Mouse (Mus musculus): Measurements from ENCODE around the gene Tcam1. TPM values are rescaled to one million over a fixed set of nuclear protein-coding genes. Genes with fewer than 3 reads are reported as not detected.

Tcam1 gene
- polyA plus RNA-seq, 1 experiment: not detected

DNA sequence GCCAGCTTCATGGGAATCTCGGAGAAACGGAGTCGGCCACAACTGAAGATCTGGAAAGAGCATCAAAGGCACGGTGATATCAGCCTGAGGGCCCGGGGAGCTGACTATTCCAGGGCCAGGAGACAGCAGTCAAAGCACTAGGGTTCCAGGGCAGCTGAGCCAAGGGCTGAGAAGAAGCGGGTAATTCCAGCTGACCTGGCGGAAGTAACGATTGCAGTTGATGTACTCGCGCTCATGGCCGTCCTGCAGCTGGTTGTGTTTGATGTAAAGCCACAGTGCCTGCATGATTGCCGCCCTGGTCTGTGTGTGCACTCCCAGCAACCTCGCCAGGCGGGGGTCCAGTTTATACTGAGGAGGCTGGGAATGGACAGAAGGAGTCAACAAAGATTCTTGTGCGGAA, 11.5 kb upstream of the Tcam1 start:
- Histone ChIP-seq H3K9me3 (no peaks in the 10 kb centered on the region), H3K4me3 (replicated peaks) (peak overlapping the region; percentile 38), H3K36me3 (replicated peaks; ENCODE audit: low read length) (peaks cover 89% of the 10 kb centered on the region), H3K27me3 (replicated peaks) (no peaks in the 10 kb centered on the region), H3K4me1 (peaks cover 28% of the 10 kb centered on the region)
- TF ChIP-seq FLI1 (IDR thresholded peaks at IDR 0.05; ENCODE audit: low read length) (no peak), GATA1 (IDR thresholded peaks at IDR 0.05; ENCODE audit: borderline replicate concordance, low read length) (no peak)

DNA sequence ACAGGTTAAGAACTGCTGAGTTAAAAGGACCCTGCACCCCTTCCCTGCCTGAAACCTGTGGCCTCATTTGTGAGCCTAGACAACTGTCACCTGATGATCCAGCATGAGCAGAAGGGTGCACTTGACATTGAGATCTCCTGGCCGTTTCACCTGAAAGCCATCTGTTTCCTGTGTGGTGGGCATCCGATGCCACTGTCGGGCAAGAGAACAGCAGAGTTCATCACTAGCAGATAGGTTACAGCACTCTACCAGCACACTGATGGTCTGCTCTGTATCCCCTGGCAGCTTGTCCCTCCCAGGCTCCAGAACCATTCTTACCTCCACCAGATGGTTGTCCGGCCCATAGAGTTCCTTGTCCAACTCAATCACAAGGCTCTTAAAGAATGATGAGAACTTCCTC, 10.9 kb upstream of the Tcam1 start:
- TF ChIP-seq FLI1 (IDR thresholded peaks at IDR 0.05; ENCODE audit: low read length): no peak
- TF ChIP-seq GATA1 (IDR thresholded peaks at IDR 0.05; ENCODE audit: borderline replicate concordance, low read length): no peak

DNA sequence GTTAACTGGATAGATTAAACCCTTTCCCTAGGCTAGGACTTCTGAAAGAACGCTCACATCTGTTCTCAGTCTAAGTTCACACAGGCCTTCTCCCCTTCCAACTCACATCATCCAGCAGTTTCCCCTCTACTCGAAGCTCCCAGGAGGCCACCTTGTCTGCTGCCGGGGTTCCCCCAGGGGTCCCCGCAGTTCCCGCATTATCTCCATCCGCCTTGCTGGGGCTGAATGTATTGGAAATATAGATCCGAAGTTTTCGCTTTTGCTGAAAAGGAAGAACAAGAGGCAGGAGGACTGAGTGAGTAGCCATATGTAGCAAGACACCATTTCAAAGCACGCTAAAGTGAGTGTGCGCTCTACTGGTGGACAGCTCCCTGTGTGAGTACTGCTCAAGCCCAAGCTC, 10.0 kb upstream of the Tcam1 start:
- TF ChIP-seq GATA1 (IDR thresholded peaks at IDR 0.05; ENCODE audit: borderline replicate concordance, low read length) (no peak), FLI1 (IDR thresholded peaks at IDR 0.05; ENCODE audit: low read length) (no peak)
- H3K36me3 ChIP-seq (replicated peaks; ENCODE audit: low read length): peaks cover 80% of the 10 kb centered on the region
- no peaks in the 10 kb centered on the region for H3K9me3 ChIP-seq
- peaks cover 43% of the 10 kb centered on the region for H3K4me1 ChIP-seq
- H3K27me3 ChIP-seq (replicated peaks): no peaks in the 10 kb centered on the region
- H3K4me3 ChIP-seq (replicated peaks): no peak overlapping the region

More for the DNA sequence above, 10.9 kb upstream of the Tcam1 start:
- H3K36me3 ChIP-seq (replicated peaks; ENCODE audit: low read length): peaks cover 89% of the 10 kb centered on the region
- no peaks in the 10 kb centered on the region for H3K27me3 ChIP-seq (replicated peaks)
- peaks cover 34% of the 10 kb centered on the region for H3K4me1 ChIP-seq
- H3K9me3 ChIP-seq: no peaks in the 10 kb centered on the region
- H3K4me3 ChIP-seq (replicated peaks): no peak overlapping the region

DNA sequence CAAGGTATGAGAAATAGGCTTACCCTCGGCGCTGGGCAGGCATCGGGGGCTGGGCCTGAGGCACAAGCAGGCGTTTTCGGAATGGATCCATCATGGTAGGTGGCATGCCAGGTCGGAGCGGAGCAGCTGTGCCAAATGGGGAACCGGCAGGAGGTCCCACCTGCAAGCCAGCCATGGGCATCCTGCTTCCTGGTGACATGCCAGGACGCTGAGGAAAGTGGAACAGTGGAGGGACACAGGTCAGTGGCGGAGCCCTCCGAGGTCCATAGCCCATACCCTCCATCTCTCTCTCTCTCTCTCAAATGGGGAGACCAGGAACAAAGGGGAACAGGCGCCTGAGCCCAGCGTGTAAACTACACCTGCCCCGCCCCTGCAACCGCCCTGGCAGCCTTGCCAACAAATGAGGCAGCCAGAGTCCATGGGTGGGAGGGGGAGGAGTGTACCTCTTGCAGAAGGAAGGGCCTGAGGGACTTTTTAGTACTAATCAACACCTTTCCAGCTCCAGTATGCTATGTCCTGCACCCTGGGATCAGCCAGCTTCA, 9.1 kb upstream of the Tcam1 start:
- Histone ChIP-seq H3K4me3 (replicated peaks) (no peak overlapping the region), H3K4me1 (peaks cover 47% of the 10 kb centered on the region), H3K9me3 (no peaks in the 10 kb centered on the region), H3K36me3 (replicated peaks; ENCODE audit: low read length) (peaks cover 71% of the 10 kb centered on the region), H3K27me3 (replicated peaks) (no peaks in the 10 kb centered on the region)
- TF ChIP-seq GATA1 (IDR thresholded peaks at IDR 0.05; ENCODE audit: borderline replicate concordance, low read length): no peak
- no peak for TF ChIP-seq FLI1 (IDR thresholded peaks at IDR 0.05; ENCODE audit: low read length)

DNA sequence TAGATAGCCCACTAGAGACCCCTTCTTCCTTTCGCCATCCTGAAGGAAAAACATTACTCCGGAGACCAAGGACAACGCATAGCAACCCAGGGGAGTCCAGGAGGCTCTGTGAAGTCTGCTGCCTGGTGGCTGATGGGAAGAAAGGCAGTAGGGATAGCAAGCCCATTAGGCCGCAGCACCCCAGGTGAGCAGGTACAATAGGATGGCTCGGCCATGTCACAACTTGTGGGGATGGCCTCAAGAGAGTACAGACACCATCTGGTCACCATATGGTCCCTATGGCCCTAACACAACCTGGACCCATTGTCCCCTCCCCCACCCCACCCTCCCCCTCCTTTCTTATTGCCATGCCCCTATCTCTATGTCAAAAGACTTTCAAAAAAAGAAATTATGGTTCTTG, 8.6 kb upstream of the Tcam1 start:
- TF ChIP-seq GATA1 (IDR thresholded peaks at IDR 0.05; ENCODE audit: borderline replicate concordance, low read length): no peak
- no peak for TF ChIP-seq FLI1 (IDR thresholded peaks at IDR 0.05; ENCODE audit: low read length)
- Histone ChIP-seq H3K4me1 (peaks cover 47% of the 10 kb centered on the region), H3K36me3 (replicated peaks; ENCODE audit: low read length) (peaks cover 66% of the 10 kb centered on the region), H3K27me3 (replicated peaks) (no peaks in the 10 kb centered on the region), H3K4me3 (replicated peaks) (no peak overlapping the region), H3K9me3 (no peaks in the 10 kb centered on the region)

DNA sequence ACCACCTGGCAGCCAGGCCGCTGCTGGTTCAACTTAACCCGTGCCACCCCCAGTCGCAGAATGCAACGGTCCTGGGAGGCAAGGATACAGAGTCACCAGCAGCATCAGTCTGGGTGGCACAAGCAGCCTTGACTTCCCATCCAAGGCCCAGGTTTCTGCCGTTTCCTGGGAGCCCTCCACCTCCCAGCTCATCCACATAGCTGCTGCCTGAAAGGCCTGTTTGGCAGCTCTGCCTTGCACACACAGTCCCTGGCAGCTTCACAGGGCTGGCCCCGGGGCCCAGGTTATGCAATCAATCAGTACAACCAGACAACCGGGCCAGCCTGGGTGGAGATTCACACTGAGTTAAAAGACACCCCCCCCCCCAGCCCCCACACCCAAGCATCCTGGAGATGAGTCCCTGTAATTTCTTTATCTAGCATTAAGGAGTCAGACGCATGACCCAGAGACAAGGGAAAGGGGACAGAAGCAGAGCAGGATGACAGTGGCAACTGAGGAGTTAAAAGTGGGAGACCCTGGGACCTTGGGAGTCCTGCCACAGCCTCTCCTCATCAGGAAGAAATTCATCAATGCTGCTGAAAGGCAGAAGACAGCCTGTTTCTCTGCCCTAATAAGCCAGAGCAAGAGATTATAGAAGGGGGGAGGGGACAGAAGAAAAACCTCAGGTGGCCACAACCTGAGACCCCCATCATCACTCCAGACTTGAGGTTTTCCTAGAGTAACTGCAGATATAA, 8.0 kb upstream of the Tcam1 start:
- no peaks in the 10 kb centered on the region for H3K27me3 ChIP-seq (replicated peaks)
- H3K4me3 ChIP-seq (replicated peaks): no peak overlapping the region
- H3K36me3 ChIP-seq (replicated peaks; ENCODE audit: low read length): peaks cover 60% of the 10 kb centered on the region
- peaks cover 52% of the 10 kb centered on the region for H3K4me1 ChIP-seq
- H3K9me3 ChIP-seq: no peaks in the 10 kb centered on the region
- TF ChIP-seq GATA1 (IDR thresholded peaks at IDR 0.05; ENCODE audit: borderline replicate concordance, low read length): no peak
- TF ChIP-seq FLI1 (IDR thresholded peaks at IDR 0.05; ENCODE audit: low read length): no peak

DNA sequence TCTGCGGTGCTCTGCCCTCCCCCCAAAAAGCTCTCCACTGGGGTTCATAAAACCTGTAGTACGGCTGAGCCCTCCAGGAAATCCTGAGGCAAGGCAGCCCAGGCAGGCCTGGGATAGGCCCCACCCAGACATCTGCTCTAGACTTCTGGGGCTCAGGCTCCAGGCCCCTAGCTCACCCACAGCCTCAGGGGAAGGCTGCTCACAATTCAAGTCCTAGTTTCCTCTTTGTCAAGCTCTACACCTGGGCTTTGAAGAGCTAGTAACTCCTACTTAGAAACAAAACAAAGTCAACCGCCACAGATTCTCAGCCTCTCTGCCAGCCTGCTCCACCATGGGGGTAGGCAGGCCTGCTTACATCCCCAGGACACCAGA, 7.4 kb upstream of the Tcam1 start:
- Histone ChIP-seq H3K4me1 (peaks cover 57% of the 10 kb centered on the region), H3K4me3 (replicated peaks) (peak overlapping the region; percentile 56), H3K9me3 (no peaks in the 10 kb centered on the region), H3K27me3 (replicated peaks) (no peaks in the 10 kb centered on the region), H3K36me3 (replicated peaks; ENCODE audit: low read length) (peaks cover 54% of the 10 kb centered on the region)
- TF ChIP-seq GATA1 (IDR thresholded peaks at IDR 0.05; ENCODE audit: borderline replicate concordance, low read length) (no peak), FLI1 (IDR thresholded peaks at IDR 0.05; ENCODE audit: low read length) (no peak)

DNA sequence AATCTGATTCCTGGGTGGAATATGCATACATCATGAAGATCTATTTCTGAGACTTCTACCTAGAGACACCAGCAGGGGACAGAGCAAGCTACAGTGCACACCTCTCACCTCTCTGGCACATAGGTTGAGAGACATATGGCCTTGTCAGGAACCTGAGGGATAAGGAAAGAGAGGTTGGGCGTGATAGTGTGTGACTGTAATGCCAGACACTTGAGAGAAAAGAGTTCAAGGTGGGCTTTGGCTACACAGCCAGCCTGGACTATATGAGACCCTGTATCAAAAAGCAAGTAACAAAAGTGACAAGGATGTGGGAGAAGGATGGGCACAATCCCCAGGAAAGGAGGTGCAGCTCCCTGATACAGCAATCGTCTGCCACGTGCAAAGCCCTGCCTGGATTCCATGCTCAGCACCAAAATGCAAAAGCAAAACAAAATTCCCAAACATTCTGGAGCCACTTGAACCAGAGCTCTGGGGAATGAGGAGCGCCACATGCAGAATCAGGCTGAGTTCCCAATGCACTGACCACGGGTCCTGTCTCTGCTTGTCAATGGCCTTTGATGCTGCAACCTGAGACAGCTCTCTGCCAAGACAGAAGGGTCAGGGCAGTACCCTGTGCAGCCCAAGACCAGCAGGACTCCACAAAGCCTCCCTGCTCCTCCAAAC, 5.2 kb upstream of the Tcam1 start:
- no peaks in the 10 kb centered on the region for H3K27me3 ChIP-seq (replicated peaks)
- TF ChIP-seq FLI1 (IDR thresholded peaks at IDR 0.05; ENCODE audit: low read length): no peak
- no peak for TF ChIP-seq GATA1 (IDR thresholded peaks at IDR 0.05; ENCODE audit: borderline replicate concordance, low read length)
- peaks cover 72% of the 10 kb centered on the region for H3K4me1 ChIP-seq
- no peaks in the 10 kb centered on the region for H3K9me3 ChIP-seq
- H3K4me3 ChIP-seq (replicated peaks): peak overlapping the region; percentile 96
- H3K36me3 ChIP-seq (replicated peaks; ENCODE audit: low read length): peaks cover 32% of the 10 kb centered on the region

GRCm38 (mm10) chr11:106271794-106272643, 4.5 kb upstream of the Tcam1 start:
- peak overlapping the region; percentile 96 for H3K4me3 ChIP-seq (replicated peaks)
- H3K27me3 ChIP-seq (replicated peaks): no peaks in the 10 kb centered on the region
- peaks cover 79% of the 10 kb centered on the region for H3K4me1 ChIP-seq
- TF ChIP-seq FLI1 (IDR thresholded peaks at IDR 0.05; ENCODE audit: low read length) (no peak), GATA1 (IDR thresholded peaks at IDR 0.05; ENCODE audit: borderline replicate concordance, low read length) (no peak)
- no peaks in the 10 kb centered on the region for H3K9me3 ChIP-seq
- H3K36me3 ChIP-seq (replicated peaks; ENCODE audit: low read length): peaks cover 25% of the 10 kb centered on the region
